Mouse (Mus musculus) G1E (cell line): Measurements from ENCODE around the gene Nacc2. TPM values are rescaled to one million over a fixed set of nuclear protein-coding genes. Genes with fewer than 3 reads are reported as not detected.

Experiments used
- ATAC-seq: 2 replicates; pipeline ENCODE4 v1.8.0; 2016; ENCODE audit warnings: mild to moderate bottlenecking; ENCODE audit not compliant: insufficient number of reproducible peaks, poor library complexity, low FRiP score, severe bottlenecking; ENCODE audit errors: extremely low read depth
- DNase-seq: peaks from one replicate; pipeline ENCODE4 v3.0.0; 2012; ENCODE audit warnings: low spot score
- H3K27me3 ChIP-seq: 2 replicates; pipeline ENCODE4 v1.6.1; 2012; ENCODE audit warnings: mild to moderate bottlenecking, low read length, inconsistent platforms; ENCODE audit not compliant: insufficient read depth
- H3K36me3 ChIP-seq: replicated peaks from 2 replicates; pipeline ENCODE3; 2012; ENCODE audit warnings: mild to moderate bottlenecking, inconsistent platforms
- H3K4me1 ChIP-seq: 2 replicates; pipeline ENCODE4 v1.6.1; 2012; ENCODE audit warnings: low read depth, low read length, inconsistent platforms, mixed read lengths; ENCODE audit not compliant: insufficient read depth
- H3K4me3 ChIP-seq: 2 replicates; pipeline ENCODE4 v1.5.1; 2012; ENCODE audit warnings: low read depth, mild to moderate bottlenecking, inconsistent platforms, low read length, moderate library complexity, mixed read lengths
- H3K9me3 ChIP-seq: replicated peaks from 2 replicates; pipeline ENCODE4 v1.6.1; 2012; ENCODE audit warnings: inconsistent platforms
- CTCF ChIP-seq: IDR thresholded peaks from 2 replicates; pipeline ENCODE4 v1.5.1; 2012; ENCODE audit warnings: low read depth, low read length, inconsistent platforms, mixed read lengths
- GATA1 ChIP-seq: IDR thresholded peaks from 2 replicates; pipeline ENCODE4 v1.6.1; 2012; ENCODE audit warnings: borderline replicate concordance, low read length, inconsistent platforms, mixed read lengths
- GATA2 ChIP-seq: IDR thresholded peaks from 2 replicates; pipeline ENCODE4 v1.6.1; 2012; ENCODE audit warnings: low read depth, low read length, inconsistent platforms, borderline replicate concordance
- POLR2AphosphoS5 ChIP-seq: IDR thresholded peaks from 2 replicates; pipeline ENCODE4 v1.6.1; 2012; ENCODE audit warnings: low read depth, low read length, inconsistent platforms; ENCODE audit not compliant: insufficient replicate concordance
- TAL1 ChIP-seq: conservative IDR thresholded peaks from 2 replicates; pipeline ENCODE4 v1.6.1; 2012; ENCODE audit warnings: low read depth, low read length, inconsistent platforms, mixed read lengths
- polyA plus RNA-seq: library from polyadenylated mRNA; stranded (reverse); fragments of >175 nt; gene quantifications from 2 replicates; pipeline ENCODE4 v1.2.3, GENCODE M21; 2012
- total RNA-seq, 2 experiments: library from RNA; stranded (forward) in 1 of 2; stranded (reverse) in 1 of 2; fragments of 200-1000 nt in 1 of 2; fragments of >200 nt in 1 of 2; fragmentation: Nextera tagmentation in 1 of 2; gene quantifications; 2 replicates each; pipeline ENCODE4 v1.2.3; 2014 to 2017

The Nacc2 gene
- total RNA-seq (2014; fragmentation: Nextera tagmentation) (2.0 and 5.1 TPM in 2 replicates), total RNA-seq (2017) (2.4 and 2.6 TPM in 2 replicates), polyA plus RNA-seq (4.3 and 7.4 TPM in 2 replicates)

DNA sequence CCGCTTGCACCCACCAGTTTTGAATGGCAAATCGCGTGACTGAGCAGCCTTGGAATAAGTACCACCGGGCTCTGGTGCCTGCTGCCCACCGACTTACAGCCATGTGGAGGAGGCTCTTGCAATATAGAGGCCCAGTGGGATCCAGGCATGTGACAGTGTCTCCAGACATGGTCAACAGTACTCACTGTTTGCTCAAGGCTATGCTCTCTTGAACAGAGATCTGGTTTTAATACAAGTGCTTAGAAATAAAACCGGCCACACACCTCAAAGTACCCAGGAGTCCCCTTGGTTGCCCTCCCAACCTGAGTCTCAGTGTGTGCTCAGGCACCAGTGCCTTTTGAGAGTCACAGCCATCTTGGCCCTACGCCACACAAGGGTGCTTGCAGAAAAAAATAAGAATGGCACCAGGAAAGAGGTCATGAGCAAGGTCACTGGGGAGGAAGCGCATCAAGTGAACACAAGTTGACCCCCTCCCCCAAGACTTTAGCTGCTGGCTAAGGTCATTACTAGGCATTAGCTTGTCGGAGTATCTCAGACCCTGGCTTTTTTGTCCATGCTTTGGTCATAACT is at the start of gene Nacc2:
Gene Nacc2 (minus strand): TSS at position 142 of the 570 bp plus-strand sequence.
- no peaks in the 10 kb centered on the region for H3K9me3 ChIP-seq
- no peak for ATAC-seq
- no peak for DNase-seq
- TF ChIP-seq CTCF (no peak), POLR2AphosphoS5 (no peak), TAL1 (no peak), GATA2 (no peak), GATA1 (no peak)
- peak within 1 kb of the TSS; percentile 74 for H3K4me3 ChIP-seq
- H3K36me3 ChIP-seq, result no peaks in the 10 kb centered on the region
- H3K4me1 ChIP-seq, result peaks cover 32% of the 10 kb centered on the region
- peaks cover 61% of the 10 kb centered on the region for H3K27me3 ChIP-seq

DNA sequence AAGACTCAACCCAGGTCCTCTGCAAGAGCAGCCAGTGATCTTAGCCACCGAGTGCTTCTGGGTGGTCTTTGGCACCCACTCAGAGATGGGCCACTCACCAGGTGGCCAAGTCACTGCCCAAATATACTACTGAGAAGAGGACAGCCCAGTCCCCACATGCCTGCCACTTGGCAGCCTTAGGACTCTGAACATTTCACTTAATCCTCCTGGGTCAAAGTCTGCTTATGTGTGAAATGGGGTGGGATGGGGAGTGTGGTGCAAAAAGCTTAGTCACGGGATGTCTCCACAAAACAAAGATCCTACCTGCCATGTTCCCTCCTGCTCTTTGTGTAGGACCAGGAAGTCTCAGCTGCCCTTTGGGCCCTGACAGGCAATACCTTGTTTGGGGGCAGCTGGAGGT is 49.1 kb upstream of the Nacc2 start:
- no peak for TF ChIP-seq GATA2
- TF ChIP-seq TAL1, result no peak
- no peak for TF ChIP-seq CTCF
- TF ChIP-seq POLR2AphosphoS5, result no peak
- TF ChIP-seq GATA1, result no peak
- Histone ChIP-seq H3K4me1 (peaks cover 3% of the 10 kb centered on the region; the same call in 1 of the 2 replicates), H3K27me3 (peaks cover 75% of the 10 kb centered on the region), H3K9me3 (no peaks in the 10 kb centered on the region), H3K36me3 (no peaks in the 10 kb centered on the region), H3K4me3 (no peak overlapping the region)
- no peak for ATAC-seq
- no peak for DNase-seq

DNA sequence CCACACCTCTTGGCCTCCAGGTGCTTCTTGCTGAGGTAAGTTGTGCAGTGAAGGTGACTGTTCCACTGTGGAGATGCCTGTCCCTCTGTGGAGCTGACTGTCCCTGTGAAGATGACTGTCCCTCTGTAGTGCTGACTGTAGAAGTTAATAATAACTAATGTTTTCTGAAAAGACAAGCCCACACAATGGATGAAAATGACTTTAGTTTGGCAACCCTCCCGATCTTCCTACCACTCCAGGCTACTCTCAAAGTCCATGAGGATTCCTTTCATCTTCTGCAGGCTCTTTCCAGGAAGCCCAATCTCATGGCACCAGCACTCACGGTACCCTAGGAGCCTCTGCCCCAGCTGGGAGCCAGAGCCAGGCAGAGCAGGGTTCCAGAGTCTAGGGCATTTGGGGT is 47.4 kb upstream of the Nacc2 start:
- Histone ChIP-seq H3K9me3 (no peaks in the 10 kb centered on the region), H3K27me3 (peaks cover 64% of the 10 kb centered on the region), H3K4me3 (no peak overlapping the region), H3K36me3 (peaks cover 2% of the 10 kb centered on the region), H3K4me1 (no peaks in the 10 kb centered on the region; the same call in 1 of the 2 replicates)
- DNase-seq (no peak), ATAC-seq (no peak)
- no peak for TF ChIP-seq TAL1
- TF ChIP-seq GATA1, result no peak
- TF ChIP-seq GATA2, result no peak
- TF ChIP-seq CTCF, result no peak
- TF ChIP-seq POLR2AphosphoS5, result no peak

DNA sequence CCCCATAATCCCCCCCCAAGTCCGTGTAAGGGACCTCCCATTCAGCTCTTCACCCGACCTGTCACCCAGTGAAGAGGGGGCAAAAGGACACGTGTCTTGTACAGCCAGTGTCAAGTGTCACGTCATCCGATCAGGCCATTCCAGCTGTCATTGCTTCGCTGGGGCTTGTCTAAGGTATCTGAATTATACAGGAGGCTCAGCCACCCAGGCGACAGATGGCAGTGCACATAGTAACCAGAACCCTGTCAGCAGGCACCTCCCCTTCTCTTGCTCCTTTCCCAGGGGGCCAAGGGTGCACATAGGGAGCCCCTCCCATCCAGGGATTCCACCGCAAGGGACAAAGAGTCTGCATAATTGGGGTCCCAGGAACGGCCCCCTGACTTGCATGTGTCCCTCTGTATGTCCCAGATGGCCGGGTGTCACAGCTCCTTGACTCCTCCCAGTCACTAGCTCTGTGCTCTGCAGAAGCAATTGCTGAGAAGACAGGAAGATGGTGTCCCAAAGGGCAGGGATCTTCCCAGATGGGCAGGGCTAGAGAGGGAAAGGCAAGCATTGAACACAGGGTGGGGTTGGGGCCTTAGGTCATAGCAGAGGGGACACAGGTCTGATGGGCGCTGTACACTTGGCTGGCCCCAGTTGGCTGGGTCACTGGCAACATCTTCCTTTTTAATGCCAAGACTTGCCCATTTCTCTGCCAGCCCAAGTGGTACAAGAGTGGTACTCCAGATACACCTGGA is 46.0 kb upstream of the Nacc2 start:
- Histone ChIP-seq H3K9me3 (no peaks in the 10 kb centered on the region), H3K4me3 (no peak overlapping the region), H3K27me3 (peaks cover 56% of the 10 kb centered on the region), H3K36me3 (peaks cover 2% of the 10 kb centered on the region), H3K4me1 (no peaks in the 10 kb centered on the region; the same call in 1 of the 2 replicates)
- no peak for TF ChIP-seq GATA1
- no peak for TF ChIP-seq POLR2AphosphoS5
- TF ChIP-seq CTCF, result no peak
- no peak for TF ChIP-seq GATA2
- TF ChIP-seq TAL1, result no peak
- ATAC-seq (no peak), DNase-seq (no peak)

DNA sequence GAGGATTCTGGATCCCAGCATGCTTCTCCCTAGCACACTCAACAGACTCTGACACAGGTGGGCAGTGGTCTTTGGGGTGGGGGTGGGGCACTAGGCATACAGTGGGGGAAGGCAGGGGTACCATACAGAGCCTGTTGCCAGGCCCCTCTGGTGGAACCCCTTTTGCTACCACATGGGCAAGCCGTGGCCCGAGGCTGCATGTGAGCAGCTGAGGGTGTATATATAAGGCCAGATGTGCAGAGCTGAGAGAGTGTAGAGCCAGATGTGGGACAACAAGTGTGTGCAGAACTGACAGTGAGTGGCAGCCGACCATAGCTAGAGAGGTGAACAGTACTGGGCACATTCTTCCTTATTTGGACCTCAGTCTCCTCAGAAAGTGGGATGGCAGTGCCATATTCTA is 43.9 kb upstream of the Nacc2 start:
- DNase-seq (no peak), ATAC-seq (no peak)
- TF ChIP-seq TAL1 (no peak), CTCF (no peak), GATA1 (no peak), GATA2 (no peak), POLR2AphosphoS5 (no peak)
- H3K27me3 ChIP-seq, result peaks cover 39% of the 10 kb centered on the region
- peaks cover 3% of the 10 kb centered on the region for H3K4me1 ChIP-seq
- H3K4me3 ChIP-seq, result no peak overlapping the region
- H3K9me3 ChIP-seq, result no peaks in the 10 kb centered on the region
- peaks cover 2% of the 10 kb centered on the region for H3K36me3 ChIP-seq

DNA sequence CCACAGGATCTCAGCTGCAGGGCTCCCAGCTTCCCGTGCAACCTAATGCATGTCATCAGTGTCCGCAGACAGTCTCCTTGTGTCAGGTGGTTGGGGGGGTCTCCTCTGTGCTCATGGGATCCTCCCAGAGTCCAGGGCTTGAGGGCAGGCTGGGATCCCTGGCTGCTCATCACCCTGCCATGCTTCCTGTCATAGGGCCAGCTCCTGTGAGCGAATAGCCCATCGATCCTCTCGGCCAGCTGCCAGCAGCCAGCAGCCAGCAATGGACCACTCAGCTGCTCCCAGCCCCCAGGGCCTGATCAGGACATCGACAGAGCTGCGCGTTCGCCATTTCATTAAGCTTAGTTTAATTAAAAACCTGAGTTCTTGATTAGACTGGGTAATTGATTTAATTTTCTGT is 35.0 kb upstream of the Nacc2 start:
- ATAC-seq, result no peak
- H3K36me3 ChIP-seq, result peaks cover 30% of the 10 kb centered on the region
- TF ChIP-seq GATA2, result no peak
- TF ChIP-seq GATA1, result no peak
- no peak for TF ChIP-seq TAL1
- DNase-seq, result no peak
- no peaks in the 10 kb centered on the region for H3K27me3 ChIP-seq
- H3K4me1 ChIP-seq, result peaks cover 36% of the 10 kb centered on the region
- no peak overlapping the region for H3K4me3 ChIP-seq
- no peaks in the 10 kb centered on the region for H3K9me3 ChIP-seq
